Mouse (Mus musculus) CH12.LX (cell line): ENCODE results near the gene Nptx1.

Experiments
- CTCF ChIP-seq, 2 experiments: IDR thresholded peaks in 1 of 2; conservative IDR thresholded peaks in 1 of 2; 2 replicates each; pipeline ENCODE4 v1.5.1; 2011 to 2012; ENCODE audit warnings: low read depth in 2 of 2, low read length in 2 of 2, improper control_type of control experiment in 1 of 2, inconsistent platforms in 1 of 2, mild to moderate bottlenecking in 1 of 2, moderate library complexity in 1 of 2
- EP300 ChIP-seq: IDR thresholded peaks from 2 replicates; pipeline ENCODE4 v1.6.1; 2011; ENCODE audit warnings: low read length, improper control_type of control experiment
- POLR2A ChIP-seq: IDR thresholded peaks from 2 replicates; pipeline ENCODE4 v1.6.1; 2011; ENCODE audit warnings: low read depth, mild to moderate bottlenecking, improper control_type of control experiment, low read length
- TBP ChIP-seq: conservative IDR thresholded peaks from 2 replicates; pipeline ENCODE4 v1.6.1; 2011; ENCODE audit warnings: low read depth, low read length, improper control_type of control experiment
- UBTF ChIP-seq: IDR thresholded peaks from 2 replicates; pipeline ENCODE4 v1.6.1; 2012; ENCODE audit warnings: low read depth, mild to moderate bottlenecking, inconsistent platforms, low read length, improper control_type of control experiment, moderate library complexity
- ZMIZ1 ChIP-seq: IDR thresholded peaks from 2 replicates; pipeline ENCODE4 v1.6.1; 2012; ENCODE audit warnings: low read depth, mild to moderate bottlenecking, inconsistent platforms, low read length, improper control_type of control experiment
- ZNF384 ChIP-seq: IDR thresholded peaks from 2 replicates; pipeline ENCODE4 v1.6.1; 2012; ENCODE audit warnings: low read depth, low read length, improper control_type of control experiment, inconsistent platforms

DNA sequence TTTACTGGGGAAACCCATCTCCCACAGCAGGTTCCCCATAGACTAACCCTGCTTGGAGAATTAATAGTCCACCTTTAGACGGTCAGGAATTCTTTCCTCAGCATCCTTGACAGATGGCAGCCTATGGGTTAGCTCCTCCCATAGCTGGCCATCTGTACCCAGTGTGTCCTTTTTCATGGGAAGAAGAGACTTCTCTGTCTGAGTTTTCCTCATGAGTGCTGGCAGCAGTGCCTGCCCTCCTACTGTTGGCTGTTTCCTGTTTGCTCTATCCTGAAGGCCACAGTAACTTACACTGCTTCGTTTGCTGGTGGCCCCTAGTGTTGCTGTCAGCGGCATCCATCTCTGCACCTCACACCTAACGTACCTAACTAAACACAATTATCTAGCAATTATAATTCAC lies 50.1 kb downstream of the Nptx1 start:
- TF ChIP-seq UBTF (no peak), CTCF (conservative IDR thresholded peaks at IDR 0.05 in 1 of 2, IDR thresholded peaks at IDR 0.05 in 1 of 2; ENCODE audit: low read depth in 2 of 2, low read length in 2 of 2) (no peak), EP300 (no peak), TBP (no peak), ZMIZ1 (no peak), ZNF384 (no peak), POLR2A (no peak)
